Mouse (Mus musculus): ENCODE data around the gene Reep1.
A peak's percentile ranks its signal among the peaks of the same experiment; 100 is the strongest.

Gene Reep1

GRCm38 (mm10) chr6:71772636-71773208 lies 65.4 kb downstream of the Reep1 start:
- Histone ChIP-seq H3K9me3 (ENCODE audit: low read length) (no peaks in the 10 kb centered on the region), H3K4me1 (replicated peaks; ENCODE audit: low read depth, low read length) (peaks cover 23% of the 10 kb centered on the region)
- TF ChIP-seq CTCF (conservative IDR thresholded peaks at IDR 0.05; ENCODE audit: low read length), result no peak

GRCm38 (mm10) chr6:71778016-71778415 lies 70.7 kb downstream of the Reep1 start:
- H3K27me3 ChIP-seq (ENCODE audit: insufficient read depth, low read length), result no peaks in the 10 kb centered on the region
- no peaks in the 10 kb centered on the region for H3K36me3 ChIP-seq (ENCODE audit: insufficient read depth, low read length)

More at GRCm38 (mm10) chr6:71772636-71773208, 65.4 kb downstream of the Reep1 start:
- H3K36me3 ChIP-seq (ENCODE audit: insufficient read depth, low read length), result no peaks in the 10 kb centered on the region
- no peak overlapping the region for H3K4me3 ChIP-seq (replicated peaks; ENCODE audit: low read length)
- no peaks in the 10 kb centered on the region for H3K27me3 ChIP-seq (ENCODE audit: insufficient read depth, low read length)

GRCm38 (mm10) chr6:71779831-71780230 lies 72.5 kb downstream of the Reep1 start:
- Histone ChIP-seq H3K4me1 (replicated peaks; ENCODE audit: low read depth, low read length) (peaks cover 30% of the 10 kb centered on the region), H3K36me3 (ENCODE audit: insufficient read depth, low read length) (no peaks in the 10 kb centered on the region), H3K27me3 (ENCODE audit: insufficient read depth, low read length) (no peaks in the 10 kb centered on the region), H3K9me3 (ENCODE audit: low read length) (no peaks in the 10 kb centered on the region), H3K4me3 (replicated peaks; ENCODE audit: low read length) (no peak overlapping the region)
- TF ChIP-seq NANOG (IDR thresholded peaks at IDR 0.05; ENCODE audit: borderline replicate concordance, low read length) (peak; percentile 29; the same call in 1 of the 2 replicates), POU5F1 (IDR thresholded peaks at IDR 0.05; ENCODE audit: borderline replicate concordance, low read length) (no peak), CTCF (conservative IDR thresholded peaks at IDR 0.05; ENCODE audit: low read length) (no peak)

More at GRCm38 (mm10) chr6:71778016-71778415, 70.7 kb downstream of the Reep1 start:
- Histone ChIP-seq H3K4me1 (replicated peaks; ENCODE audit: low read depth, low read length) (peaks cover 31% of the 10 kb centered on the region), H3K9me3 (ENCODE audit: low read length) (no peaks in the 10 kb centered on the region), H3K4me3 (replicated peaks; ENCODE audit: low read length) (no peak overlapping the region)
- TF ChIP-seq NANOG (IDR thresholded peaks at IDR 0.05; ENCODE audit: borderline replicate concordance, low read length) (no peak), POU5F1 (IDR thresholded peaks at IDR 0.05; ENCODE audit: borderline replicate concordance, low read length) (no peak), CTCF (conservative IDR thresholded peaks at IDR 0.05; ENCODE audit: low read length) (no peak)

GRCm38 (mm10) chr6:71780431-71780830 lies 73.1 kb downstream of the Reep1 start:
- H3K9me3 ChIP-seq (ENCODE audit: low read length), result no peaks in the 10 kb centered on the region
- no peak overlapping the region for H3K4me3 ChIP-seq (replicated peaks; ENCODE audit: low read length)
- no peaks in the 10 kb centered on the region for H3K36me3 ChIP-seq (ENCODE audit: insufficient read depth, low read length)
- no peak for TF ChIP-seq POU5F1 (IDR thresholded peaks at IDR 0.05; ENCODE audit: borderline replicate concordance, low read length)
- no peak for TF ChIP-seq NANOG (IDR thresholded peaks at IDR 0.05; ENCODE audit: borderline replicate concordance, low read length)
- TF ChIP-seq CTCF (conservative IDR thresholded peaks at IDR 0.05; ENCODE audit: low read length), result no peak
- peaks cover 29% of the 10 kb centered on the region for H3K4me1 ChIP-seq (replicated peaks; ENCODE audit: low read depth, low read length)
- 0 out of 2 replicates have a peak, but pooled peaks cover 2% of the 10 kb centered on the region for H3K27me3 ChIP-seq (ENCODE audit: insufficient read depth, low read length)

GRCm38 (mm10) chr6:71783165-71783564 lies 75.8 kb downstream of the Reep1 start:
- H3K9me3 ChIP-seq (ENCODE audit: low read length), result no peaks in the 10 kb centered on the region
- peaks cover 4% of the 10 kb centered on the region; the same call in 1 of the 2 replicates for H3K27me3 ChIP-seq (ENCODE audit: insufficient read depth, low read length)
- no peak overlapping the region for H3K4me3 ChIP-seq (replicated peaks; ENCODE audit: low read length)
- peaks cover 29% of the 10 kb centered on the region for H3K4me1 ChIP-seq (replicated peaks; ENCODE audit: low read depth, low read length)
- TF ChIP-seq POU5F1 (IDR thresholded peaks at IDR 0.05; ENCODE audit: borderline replicate concordance, low read length) (no peak), NANOG (IDR thresholded peaks at IDR 0.05; ENCODE audit: borderline replicate concordance, low read length) (no peak), CTCF (conservative IDR thresholded peaks at IDR 0.05; ENCODE audit: low read length) (no peak)
- H3K36me3 ChIP-seq (ENCODE audit: insufficient read depth, low read length), result no peaks in the 10 kb centered on the region

- Histone ChIP-seq H3K9me3 (ENCODE audit: low read length) (no peaks in the 10 kb centered on the region), H3K4me3 (replicated peaks; ENCODE audit: low read length) (no peak overlapping the region), H3K36me3 (ENCODE audit: insufficient read depth, low read length) (no peaks in the 10 kb centered on the region), H3K4me1 (replicated peaks; ENCODE audit: low read depth, low read length) (no peaks in the 10 kb centered on the region), H3K27me3 (ENCODE audit: insufficient read depth, low read length) (peaks cover 4% of the 10 kb centered on the region)
- TF ChIP-seq POU5F1 (IDR thresholded peaks at IDR 0.05; ENCODE audit: borderline replicate concordance, low read length) (no peak), NANOG (IDR thresholded peaks at IDR 0.05; ENCODE audit: borderline replicate concordance, low read length) (no peak), CTCF (conservative IDR thresholded peaks at IDR 0.05; ENCODE audit: low read length) (no peak)
Observed at GRCm38 (mm10) chr6:71788348-71788747, 81.0 kb downstream of the Reep1 start.

- TF ChIP-seq CTCF (conservative IDR thresholded peaks at IDR 0.05; ENCODE audit: low read length), result no peak
- no peak for TF ChIP-seq POU5F1 (IDR thresholded peaks at IDR 0.05; ENCODE audit: borderline replicate concordance, low read length)
- TF ChIP-seq NANOG (IDR thresholded peaks at IDR 0.05; ENCODE audit: borderline replicate concordance, low read length), result no peak
- Histone ChIP-seq H3K4me1 (replicated peaks; ENCODE audit: low read depth, low read length) (no peaks in the 10 kb centered on the region), H3K36me3 (ENCODE audit: insufficient read depth, low read length) (no peaks in the 10 kb centered on the region), H3K9me3 (ENCODE audit: low read length) (no peaks in the 10 kb centered on the region), H3K27me3 (ENCODE audit: insufficient read depth, low read length) (no peaks in the 10 kb centered on the region; the same call in none of the 2 replicates), H3K4me3 (replicated peaks; ENCODE audit: low read length) (no peak overlapping the region)
Observed at GRCm38 (mm10) chr6:71791771-71792170, 84.4 kb downstream of the Reep1 start.

- Histone ChIP-seq H3K4me1 (replicated peaks; ENCODE audit: low read depth, low read length) (peaks cover 20% of the 10 kb centered on the region), H3K36me3 (ENCODE audit: insufficient read depth, low read length) (no peaks in the 10 kb centered on the region), H3K4me3 (replicated peaks; ENCODE audit: low read length) (no peak overlapping the region), H3K27me3 (ENCODE audit: insufficient read depth, low read length) (peaks cover 9% of the 10 kb centered on the region; the same call in 1 of the 2 replicates), H3K9me3 (ENCODE audit: low read length) (no peaks in the 10 kb centered on the region)
- TF ChIP-seq NANOG (IDR thresholded peaks at IDR 0.05; ENCODE audit: borderline replicate concordance, low read length) (no peak), CTCF (conservative IDR thresholded peaks at IDR 0.05; ENCODE audit: low read length) (no peak), POU5F1 (IDR thresholded peaks at IDR 0.05; ENCODE audit: borderline replicate concordance, low read length) (no peak)
Observed at GRCm38 (mm10) chr6:71799391-71799790, 92.0 kb downstream of the Reep1 start.

Measured in E14TG2a.4 (cell line).